Mouse (Mus musculus): ENCODE results near the gene Serpini1. TPM values are rescaled to one million over a fixed set of nuclear protein-coding genes. Genes with fewer than 3 reads are reported as not detected.

Gene Serpini1
- polyA plus RNA-seq, 1 experiment from 2014 or later, result 7.6 TPM

DNA sequence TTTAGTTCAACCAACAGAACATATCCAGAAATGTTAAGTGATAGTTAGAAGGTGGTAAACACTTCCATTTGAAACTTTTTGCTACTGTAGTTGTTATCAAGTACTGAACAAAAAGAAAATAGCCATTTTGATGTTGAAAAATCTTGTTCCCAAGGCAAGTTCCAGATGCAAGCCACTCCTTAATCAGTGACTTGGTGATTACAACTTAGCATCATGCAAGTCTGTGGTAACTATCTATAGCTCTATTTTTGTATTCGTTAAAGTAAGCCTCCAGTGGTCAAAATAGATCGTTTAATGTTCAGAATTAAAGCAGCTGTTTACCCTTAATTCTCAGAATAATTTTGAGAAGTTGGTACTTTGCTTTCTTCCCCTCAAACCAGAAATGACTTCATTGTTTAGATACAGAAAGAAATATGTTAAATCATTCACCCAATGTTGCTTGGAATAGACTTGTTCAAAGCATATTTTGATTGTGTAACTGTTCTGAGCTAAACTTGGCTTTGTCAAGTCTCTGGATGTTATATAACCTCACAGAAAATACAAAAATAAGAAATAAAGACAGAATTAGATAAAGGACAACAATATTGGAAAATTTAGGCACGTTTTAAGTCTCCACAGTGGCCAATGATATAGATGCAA lies 130.0 kb downstream of the Serpini1 start:
- no peak overlapping the region for H3K27ac ChIP-seq
- no peak overlapping the region for H3K9ac ChIP-seq (replicated peaks)
- no peak overlapping the region for H3K4me2 ChIP-seq
- H3K4me1 ChIP-seq (replicated peaks), result no peaks in the 10 kb centered on the region
- WGBS, result 81% methylated on average over 3 of the region's 3 CpGs
- no peaks in the 10 kb centered on the region for H3K9me3 ChIP-seq
- no peaks in the 10 kb centered on the region for H3K36me3 ChIP-seq
- ATAC-seq (ENCODE audit: insufficient number of reproducible peaks, insufficient read depth, low FRiP score, low TSS enrichment, low read depth), result no peak
- no peak overlapping the region for H3K4me3 ChIP-seq (replicated peaks)
- H3K27me3 ChIP-seq, result no peaks in the 10 kb centered on the region

DNA sequence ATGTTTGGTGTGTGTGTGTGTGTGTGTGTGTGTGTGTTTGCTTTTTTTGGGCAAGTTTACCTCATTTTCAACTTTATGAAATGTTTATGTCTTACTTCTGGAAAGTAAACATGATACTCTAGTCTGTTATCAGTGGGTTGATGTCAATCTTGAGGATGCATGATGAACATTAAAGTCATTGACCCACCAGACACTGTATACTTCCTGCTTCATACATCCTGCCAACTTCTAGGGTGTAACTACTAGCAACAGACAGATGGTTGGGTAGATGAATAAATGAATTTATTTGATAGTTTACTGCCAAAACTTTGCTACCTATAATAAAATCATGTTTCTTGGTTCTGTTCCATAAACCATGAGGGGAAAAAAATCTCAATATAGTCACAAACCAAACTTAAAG lies 133.0 kb downstream of the Serpini1 start:
- ATAC-seq (ENCODE audit: insufficient number of reproducible peaks, insufficient read depth, low FRiP score, low TSS enrichment, low read depth), result no peak
- no peak overlapping the region for H3K4me3 ChIP-seq (replicated peaks)

DNA sequence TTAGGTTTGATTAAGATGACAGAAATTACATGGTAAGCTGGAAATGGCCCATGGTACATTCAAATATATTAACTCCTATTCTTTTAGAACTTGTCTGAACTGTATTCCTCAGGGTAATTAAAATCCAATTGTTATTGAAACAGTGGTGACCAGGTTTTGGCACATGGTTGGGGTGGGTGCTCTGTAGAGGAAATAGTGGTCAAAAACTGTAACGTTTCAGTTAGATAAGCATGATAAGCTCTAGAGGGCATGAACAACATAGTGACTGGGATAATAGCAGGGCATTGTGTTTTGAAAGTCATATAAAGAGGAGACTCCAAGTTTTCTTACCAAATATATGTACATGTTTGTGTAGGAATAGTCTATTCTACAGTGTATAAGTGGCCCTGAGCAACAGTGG lies 134.7 kb downstream of the Serpini1 start:
- H3K27ac ChIP-seq, result no peak overlapping the region
- H3K36me3 ChIP-seq, result no peaks in the 10 kb centered on the region
- no peak for ATAC-seq (ENCODE audit: insufficient number of reproducible peaks, insufficient read depth, low FRiP score, low TSS enrichment, low read depth)
- H3K9ac ChIP-seq (replicated peaks), result no peak overlapping the region
- 0 out of 2 replicates have a peak, but pooled peaks cover 3% of the 10 kb centered on the region for H3K4me1 ChIP-seq (replicated peaks)
- H3K4me2 ChIP-seq, result no peak overlapping the region
- H3K9me3 ChIP-seq, result no peaks in the 10 kb centered on the region
- H3K27me3 ChIP-seq, result no peaks in the 10 kb centered on the region
- 95% methylated on average over 1 of the region's 1 CpGs for WGBS
- no peak overlapping the region for H3K4me3 ChIP-seq (replicated peaks)

More for the DNA sequence above, 133.0 kb downstream of the Serpini1 start:
- no peak overlapping the region for H3K27ac ChIP-seq
- H3K9ac ChIP-seq (replicated peaks), result no peak overlapping the region
- no peaks in the 10 kb centered on the region for H3K27me3 ChIP-seq
- H3K36me3 ChIP-seq, result no peaks in the 10 kb centered on the region
- no peak overlapping the region for H3K4me2 ChIP-seq
- H3K4me1 ChIP-seq (replicated peaks), result no peaks in the 10 kb centered on the region
- no peaks in the 10 kb centered on the region for H3K9me3 ChIP-seq

Other genes with a start within 250 kb of the Serpini1 start
- not detected in 2 replicates for gene Wdr49, start 75.4 kb upstream of the Serpini1 start, polyA plus RNA-seq (2016; fragmentation: Nextera tagmentation; extraction: Ambion mirVana)
- gene Pdcd10, start 691 bp upstream of the Serpini1 start, polyA plus RNA-seq (2016; fragmentation: Nextera tagmentation; extraction: Ambion mirVana), result 92.2 and 97.1 TPM in 2 replicates
- not detected in 2 replicates for gene Gm29133, start 190.7 kb downstream of the Serpini1 start, polyA plus RNA-seq (2016; fragmentation: Nextera tagmentation; extraction: Ambion mirVana)

Data from limb, embryonic 12.5 days (tissue).